Mouse (Mus musculus): ENCODE measurements around the gene Spsb1. TPM values are rescaled to one million over a fixed set of nuclear protein-coding genes. Genes with fewer than 3 reads are reported as not detected.

The Spsb1 gene
- total and polyA plus RNA-seq, 3 experiments, result 0.04 to 0.19 (median 0.07) TPM

- no peak for DNase-seq (ENCODE audit: extremely low read depth)
- Histone ChIP-seq H3K9ac (ENCODE audit: insufficient read depth, low read depth) (no peak overlapping the region), H3K27ac (ENCODE audit: insufficient read depth, low read depth) (no peak overlapping the region), H3K4me2 (ENCODE audit: insufficient read depth, low read depth, poor library complexity, severe bottlenecking) (peak overlapping the region; percentile 33), H3K27me3 (replicated peaks) (peaks cover 58% of the 10 kb centered on the region), H3K36me3 (replicated peaks in 1 of 2; ENCODE audit: control insufficient read depth in 1 of 2, insufficient read depth in 1 of 2, low read length in 1 of 2) (no peaks in the 10 kb centered on the region), H3K79me2 (replicated peaks; ENCODE audit: control insufficient read depth, extremely low read depth, insufficient read depth, poor library complexity, severe bottlenecking) (no peaks in the 10 kb centered on the region), H3K4me3 (replicated peaks in 1 of 3; ENCODE audit: low read depth in 2 of 3, low read length in 2 of 3, poor library complexity in 1 of 3) (no peak overlapping the region), H3K4me1 (ENCODE audit: control insufficient read depth in 1 of 2, insufficient read depth in 2 of 2) (peaks cover 0 to 15% of the 10 kb centered on the region in 2 experiments; a peak in 2 of 4 replicates), H3K9me3 (replicated peaks; ENCODE audit: low read length) (peaks cover 2% of the 10 kb centered on the region)
- dilution Hi-C loops (cut with MboI; ENCODE audit: extremely low pct_ligation_motif_present, extremely low pct_unique_long_range_greater_than_20kb, low sequenced_read_pairs) (loop anchor here (25.0 kb wide), 1 partner anchor 168 kb away; no protein-coding TSS in a partner anchor), in situ Hi-C loops (cut with MboI; ENCODE audit: low pct_ligation_motif_present, low pct_unique_long_range_greater_than_20kb, low sequenced_read_pairs) (loop anchor here (5.0 kb wide), 2 partner anchors 118 to 153 kb away; no protein-coding TSS in a partner anchor)
- TF ChIP-seq POLR2A (IDR thresholded peaks at IDR 0.05; ENCODE audit: low read depth, low read length) (no peak), ETS1 (conservative IDR thresholded peaks at IDR 0.05; ENCODE audit: low read depth, low read length) (no peak), ELF1 (IDR thresholded peaks at IDR 0.05; ENCODE audit: low read depth, low read length) (no peak)
Measured at GRCm38 (mm10) chr4:149955631-149956030, 788 bp upstream of the Spsb1 start.

- in situ Hi-C loops (cut with MboI; ENCODE audit: low pct_ligation_motif_present, low pct_unique_long_range_greater_than_20kb, low sequenced_read_pairs) (no loop called here), dilution Hi-C loops (cut with MboI; ENCODE audit: extremely low pct_ligation_motif_present, extremely low pct_unique_long_range_greater_than_20kb, low sequenced_read_pairs) (loop anchor here (25.0 kb wide), 1 partner anchor 167 kb away; no protein-coding TSS in a partner anchor)
- H3K4me3 ChIP-seq (replicated peaks in 1 of 3; ENCODE audit: low read depth in 2 of 3, low read length in 2 of 3, poor library complexity in 1 of 3), result peak overlapping the region; percentile 28 to 55 (median 31)
- H3K4me1 ChIP-seq (ENCODE audit: control insufficient read depth in 1 of 2, insufficient read depth in 2 of 2), result peaks cover 0 to 15% of the 10 kb centered on the region in 2 experiments; a peak in 2 of 4 replicates
- peak overlapping the region; percentile 93 for H3K4me2 ChIP-seq (ENCODE audit: insufficient read depth, low read depth, poor library complexity, severe bottlenecking)
- H3K36me3 ChIP-seq (replicated peaks in 1 of 2; ENCODE audit: control insufficient read depth in 1 of 2, insufficient read depth in 1 of 2, low read length in 1 of 2), result no peaks in the 10 kb centered on the region
- H3K9me3 ChIP-seq (replicated peaks; ENCODE audit: low read length), result no peaks in the 10 kb centered on the region
- no peak overlapping the region for H3K27ac ChIP-seq (ENCODE audit: insufficient read depth, low read depth)
- H3K27me3 ChIP-seq (replicated peaks), result peaks cover 67% of the 10 kb centered on the region
- H3K79me2 ChIP-seq (replicated peaks; ENCODE audit: control insufficient read depth, extremely low read depth, insufficient read depth, poor library complexity, severe bottlenecking), result no peaks in the 10 kb centered on the region
- DNase-seq (ENCODE audit: extremely low read depth), result no peak
- no peak overlapping the region for H3K9ac ChIP-seq (ENCODE audit: insufficient read depth, low read depth)
- no peak for TF ChIP-seq JUND (conservative IDR thresholded peaks at IDR 0.05; ENCODE audit: low read depth, low read length)
- no peak for TF ChIP-seq ZKSCAN1 (IDR thresholded peaks at IDR 0.05; ENCODE audit: borderline replicate concordance, low read depth, low read length)
- TF ChIP-seq CHD2 (IDR thresholded peaks at IDR 0.05; ENCODE audit: low read length), result no peak
- TF ChIP-seq CTCF (conservative IDR thresholded peaks at IDR 0.05 in 1 of 2, IDR thresholded peaks at IDR 0.05 in 1 of 2; ENCODE audit: low read depth in 2 of 2, low read length in 2 of 2), result no peak
- TF ChIP-seq IRF4 (IDR thresholded peaks at IDR 0.05; ENCODE audit: low read depth, low read length), result no peak
- no peak for TF ChIP-seq POLR2A (IDR thresholded peaks at IDR 0.05; ENCODE audit: low read depth, low read length)
- no peak for TF ChIP-seq HCFC1 (IDR thresholded peaks at IDR 0.05; ENCODE audit: low read depth, low read length)
- no peak for TF ChIP-seq TCF12 (IDR thresholded peaks at IDR 0.05; ENCODE audit: low read depth, low read length)
- no peak for TF ChIP-seq EP300 (IDR thresholded peaks at IDR 0.05; ENCODE audit: low read length)
- TF ChIP-seq CHD1 (IDR thresholded peaks at IDR 0.05; ENCODE audit: low read depth, low read length), result no peak
- no peak for TF ChIP-seq ZMIZ1 (IDR thresholded peaks at IDR 0.05; ENCODE audit: low read depth, low read length)
- TF ChIP-seq NELFE (IDR thresholded peaks at IDR 0.05; ENCODE audit: low read depth, low read length), result no peak
- no peak for TF ChIP-seq MAX (IDR thresholded peaks at IDR 0.05; ENCODE audit: low read length)
- no peak for TF ChIP-seq ZC3H11A (IDR thresholded peaks at IDR 0.05; ENCODE audit: low read depth, low read length)
- TF ChIP-seq PAX5 (IDR thresholded peaks at IDR 0.05; ENCODE audit: low read length), result no peak
- no peak for TF ChIP-seq SIN3A (IDR thresholded peaks at IDR 0.05; ENCODE audit: low read length)
Measured at GRCm38 (mm10) chr4:149953621-149954481, 992 bp downstream of the Spsb1 start.
